Mouse (Mus musculus) adrenal gland, postnatal 36 days (tissue): ENCODE measurements at regions not wholly inside any gene's neighbourhood (a gene's known extent, or its start where the extent isn't known, plus 50 kb on each side); places are given as distances from the start of the nearest gene placed in this dataset.

Experiments used
- DNase-seq, 2 experiments: peaks; one replicate each; pipeline ENCODE4 v3.0.0; 2021; ENCODE audit warnings: mixed read lengths in 1 of 2

GRCm38 (mm10) chr3:102316151-102316550, 111.7 kb upstream of the Vangl1 start:
- peak in 1 of 2 experiments; percentile 10 for DNase-seq

- DNase-seq = no peak
These were observed 107.2 kb upstream of the Vangl1 start for GRCm38 (mm10) chr3:102311482-102312225.

GRCm38 (mm10) chr3:102310243-102310642, 105.8 kb upstream of the Vangl1 start:
- DNase-seq = peak in 1 of 2 experiments; percentile 24

- DNase-seq = peak; percentile 78 to 84
These were observed 105.3 kb upstream of the Vangl1 start for GRCm38 (mm10) chr3:102309756-102310155.

- DNase-seq = no peak
These were observed 103.2 kb upstream of the Vangl1 start for GRCm38 (mm10) chr3:102307656-102308055.

- DNase-seq = no peak
These were observed 87.9 kb upstream of the Vangl1 start for GRCm38 (mm10) chr3:102292385-102292784.

- no peak for DNase-seq
These were observed 77.5 kb upstream of the Vangl1 start for GRCm38 (mm10) chr3:102281983-102282382.

- no peak for DNase-seq
These were observed 72.3 kb upstream of the Vangl1 start for GRCm38 (mm10) chr3:102276758-102277157.

- DNase-seq = no peak
These were observed 71.8 kb upstream of the Vangl1 start for GRCm38 (mm10) chr3:102276283-102276682.

GRCm38 (mm10) chr3:102275256-102276022, 70.9 kb upstream of the Vangl1 start:
- DNase-seq = peak in 1 of 2 experiments; percentile 30

GRCm38 (mm10) chr3:102270779-102271178, 66.3 kb upstream of the Vangl1 start:
- DNase-seq = no peak

- peak in 1 of 2 experiments; percentile 9 for DNase-seq
These were observed 65.8 kb upstream of the Vangl1 start for GRCm38 (mm10) chr3:102270257-102270656.

- DNase-seq = no peak
These were observed 61.6 kb upstream of the Vangl1 start for GRCm38 (mm10) chr3:102266136-102266535.

- DNase-seq = no peak
These were observed 60.7 kb upstream of the Vangl1 start for GRCm38 (mm10) chr3:102265146-102265545.

- no peak for DNase-seq
These were observed 58.8 kb upstream of the Vangl1 start for GRCm38 (mm10) chr3:102263326-102263725.

- DNase-seq = no peak
These were observed 58.2 kb upstream of the Vangl1 start for GRCm38 (mm10) chr3:102262665-102263064.

GRCm38 (mm10) chr3:102261517-102261916, 57.0 kb upstream of the Vangl1 start:
- DNase-seq = peak in 1 of 2 experiments; percentile 18
